Mouse (Mus musculus): ENCODE measurements at regions not wholly inside any gene's neighbourhood (a gene's known extent, or its start where the extent isn't known, plus 50 kb on each side); places are given as distances from the start of the nearest gene placed in this dataset.

GRCm38 (mm10) chr13:107903150-107903959 is 140.9 kb upstream of the Smim15 start:
- no peak overlapping the region for H3K27ac ChIP-seq

DNA sequence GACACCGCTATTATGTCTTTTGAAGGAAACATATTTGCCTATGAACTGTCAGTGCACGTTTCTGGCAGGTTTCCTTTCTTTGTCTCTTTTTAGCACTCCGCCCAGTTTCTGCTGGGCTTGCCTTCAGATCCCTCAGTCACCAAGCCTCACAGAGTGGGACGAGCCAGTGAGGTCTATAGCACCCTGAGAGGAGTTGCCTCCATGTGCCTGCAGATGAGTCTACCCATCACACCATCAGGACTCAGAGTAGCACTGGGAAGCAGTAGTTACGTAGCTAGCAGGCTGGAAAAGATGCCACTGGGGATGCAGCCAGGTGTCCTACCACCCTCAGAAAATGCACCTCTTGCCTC is 141.5 kb upstream of the Smim15 start:
- Histone ChIP-seq H3K27me3 (peaks cover 66% of the 10 kb centered on the region), H3K9me3 (replicated peaks) (no peaks in the 10 kb centered on the region), H3K27ac (no peak overlapping the region), H3K4me1 (replicated peaks) (peaks cover 13% of the 10 kb centered on the region), H3K36me3 (no peaks in the 10 kb centered on the region), H3K4me2 (no peak overlapping the region), H3K9ac (no peak overlapping the region), H3K4me3 (no peak overlapping the region)
- WGBS = 62% methylated on average over 5 of the region's 5 CpGs
- no peak for ATAC-seq (replicated peaks; ENCODE audit: insufficient number of reproducible peaks, insufficient read depth, low FRiP score, low read depth)

More at GRCm38 (mm10) chr13:107903150-107903959, 140.9 kb upstream of the Smim15 start:
- 21% methylated on average over 9 of the region's 9 CpGs for WGBS
- no peak overlapping the region for H3K9ac ChIP-seq
- H3K9me3 ChIP-seq (replicated peaks) = no peaks in the 10 kb centered on the region
- H3K4me1 ChIP-seq (replicated peaks) = peaks cover 13% of the 10 kb centered on the region
- H3K36me3 ChIP-seq = no peaks in the 10 kb centered on the region
- H3K4me2 ChIP-seq = no peak overlapping the region; the same call in 1 of the 2 replicates
- peak; percentile 68 for ATAC-seq (replicated peaks; ENCODE audit: insufficient number of reproducible peaks, insufficient read depth, low FRiP score, low read depth)
- H3K27me3 ChIP-seq = peaks cover 65% of the 10 kb centered on the region
- no peak overlapping the region for H3K4me3 ChIP-seq

GRCm38 (mm10) chr13:107899600-107900229 is 144.5 kb upstream of the Smim15 start:
- no peaks in the 10 kb centered on the region for H3K36me3 ChIP-seq
- no peak overlapping the region for H3K9ac ChIP-seq
- no peak for ATAC-seq (replicated peaks; ENCODE audit: insufficient number of reproducible peaks, insufficient read depth, low FRiP score, low read depth)
- H3K4me1 ChIP-seq (replicated peaks) = peaks cover 13% of the 10 kb centered on the region
- H3K27me3 ChIP-seq = peaks cover 57% of the 10 kb centered on the region
- H3K4me3 ChIP-seq = no peak overlapping the region
- H3K9me3 ChIP-seq (replicated peaks) = no peaks in the 10 kb centered on the region
- no peak overlapping the region for H3K27ac ChIP-seq
- no peak overlapping the region for H3K4me2 ChIP-seq
- 50% methylated on average over 8 of the region's 8 CpGs for WGBS

DNA sequence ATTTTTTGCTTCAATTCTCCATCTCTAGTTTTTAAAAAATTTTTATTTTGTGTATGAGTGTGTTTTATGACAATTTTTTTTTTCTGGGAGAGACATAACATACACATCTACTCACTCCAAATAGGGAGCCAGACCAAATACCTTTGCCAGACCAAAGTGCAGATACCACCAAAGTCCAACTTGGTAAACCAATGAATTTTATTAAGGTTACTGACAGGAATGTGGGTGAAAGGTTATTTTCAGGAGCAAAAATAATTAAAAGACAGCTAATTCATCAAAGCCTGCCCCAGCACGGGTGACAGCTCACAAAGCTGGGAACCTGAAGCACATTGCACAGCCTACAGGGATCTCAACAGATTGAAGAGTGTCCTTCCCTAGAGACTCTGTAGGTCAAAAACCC is 146.6 kb upstream of the Smim15 start:
- peaks cover 2% of the 10 kb centered on the region; the same call in 1 of the 2 replicates for H3K4me1 ChIP-seq (replicated peaks)
- no peaks in the 10 kb centered on the region for H3K9me3 ChIP-seq (replicated peaks)
- no peak overlapping the region for H3K27ac ChIP-seq
- no peak for ATAC-seq (replicated peaks; ENCODE audit: insufficient number of reproducible peaks, insufficient read depth, low FRiP score, low read depth)
- 67% methylated on average over 1 of the region's 1 CpGs for WGBS
- no peaks in the 10 kb centered on the region for H3K36me3 ChIP-seq
- H3K9ac ChIP-seq = no peak overlapping the region
- no peak overlapping the region for H3K4me3 ChIP-seq
- H3K27me3 ChIP-seq = peaks cover 67% of the 10 kb centered on the region
- H3K4me2 ChIP-seq = no peak overlapping the region

GRCm38 (mm10) chr13:107897184-107897583 is 147.1 kb upstream of the Smim15 start:
- WGBS = 53% methylated on average over 3 of the region's 3 CpGs
- Histone ChIP-seq H3K27me3 (peaks cover 64% of the 10 kb centered on the region), H3K4me2 (no peak overlapping the region), H3K4me1 (replicated peaks) (peaks cover 4% of the 10 kb centered on the region), H3K27ac (no peak overlapping the region), H3K9ac (no peak overlapping the region), H3K36me3 (no peaks in the 10 kb centered on the region), H3K9me3 (replicated peaks) (no peaks in the 10 kb centered on the region), H3K4me3 (no peak overlapping the region)
- ATAC-seq (replicated peaks; ENCODE audit: insufficient number of reproducible peaks, insufficient read depth, low FRiP score, low read depth) = no peak

DNA sequence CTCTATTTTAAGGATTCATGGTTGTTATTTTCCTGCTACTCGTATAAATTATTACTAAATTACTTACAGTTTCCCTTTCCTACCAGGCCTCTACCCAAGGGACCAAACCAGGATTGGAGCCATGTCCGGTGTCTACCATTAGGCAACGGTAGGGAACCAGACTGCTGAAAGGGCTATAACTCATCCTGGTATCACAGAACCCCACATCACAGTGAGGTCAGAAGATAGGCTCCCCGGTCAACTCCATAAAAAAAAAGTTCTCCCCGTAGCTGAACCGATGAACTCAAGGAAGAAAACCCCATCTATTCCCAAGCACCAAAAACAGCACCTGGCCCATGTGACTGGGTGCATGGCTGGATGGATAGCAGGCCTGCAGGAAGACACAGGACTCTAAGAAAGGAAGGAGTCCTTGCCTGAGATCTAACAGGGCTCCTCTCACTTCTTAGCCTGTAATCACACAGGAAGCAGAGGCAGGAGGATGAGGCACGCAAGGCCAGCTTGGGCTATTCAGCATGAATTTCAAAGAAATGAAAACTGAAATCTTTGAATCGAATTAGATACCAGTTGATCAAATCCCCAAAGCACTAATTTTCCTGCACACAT is 150.6 kb upstream of the Smim15 start:
- no peak overlapping the region for H3K4me2 ChIP-seq
- 84% methylated on average over 8 of the region's 8 CpGs for WGBS
- peaks cover 9% of the 10 kb centered on the region for H3K4me1 ChIP-seq (replicated peaks)
- no peak overlapping the region for H3K4me3 ChIP-seq
- no peaks in the 10 kb centered on the region for H3K36me3 ChIP-seq
- no peak overlapping the region for H3K27ac ChIP-seq
- ATAC-seq (replicated peaks; ENCODE audit: insufficient number of reproducible peaks, insufficient read depth, low FRiP score, low read depth) = no peak
- peaks cover 36% of the 10 kb centered on the region for H3K27me3 ChIP-seq
- H3K9ac ChIP-seq = no peak overlapping the region
- H3K9me3 ChIP-seq (replicated peaks) = no peaks in the 10 kb centered on the region

- H3K36me3 ChIP-seq = no peaks in the 10 kb centered on the region
- 85% methylated on average over 4 of the region's 4 CpGs for WGBS
Observed at GRCm38 (mm10) chr13:107893081-107893480, 151.2 kb upstream of the Smim15 start.

GRCm38 (mm10) chr13:107891946-107892345 is 152.3 kb upstream of the Smim15 start:
- Histone ChIP-seq H3K4me3 (peak overlapping the region; percentile 79), H3K27me3 (peaks cover 28% of the 10 kb centered on the region), H3K4me1 (replicated peaks) (peaks cover 13% of the 10 kb centered on the region), H3K9ac (peak overlapping the region; percentile 80), H3K4me2 (peak overlapping the region; percentile 92), H3K36me3 (no peaks in the 10 kb centered on the region), H3K9me3 (replicated peaks) (no peaks in the 10 kb centered on the region), H3K27ac (peak overlapping the region; percentile 98)
- WGBS = 14% methylated on average over 11 of the region's 11 CpGs
- no peak for ATAC-seq (replicated peaks; ENCODE audit: insufficient number of reproducible peaks, insufficient read depth, low FRiP score, low read depth)

More at GRCm38 (mm10) chr13:107893081-107893480, 151.2 kb upstream of the Smim15 start:
- no peak for ATAC-seq (replicated peaks; ENCODE audit: insufficient number of reproducible peaks, insufficient read depth, low FRiP score, low read depth)
- H3K27me3 ChIP-seq = peaks cover 33% of the 10 kb centered on the region
- H3K4me1 ChIP-seq (replicated peaks) = peaks cover 9% of the 10 kb centered on the region
- H3K4me3 ChIP-seq = no peak overlapping the region
- no peak overlapping the region for H3K27ac ChIP-seq
- H3K9me3 ChIP-seq (replicated peaks) = no peaks in the 10 kb centered on the region
- H3K4me2 ChIP-seq = no peak overlapping the region
- no peak overlapping the region for H3K9ac ChIP-seq

DNA sequence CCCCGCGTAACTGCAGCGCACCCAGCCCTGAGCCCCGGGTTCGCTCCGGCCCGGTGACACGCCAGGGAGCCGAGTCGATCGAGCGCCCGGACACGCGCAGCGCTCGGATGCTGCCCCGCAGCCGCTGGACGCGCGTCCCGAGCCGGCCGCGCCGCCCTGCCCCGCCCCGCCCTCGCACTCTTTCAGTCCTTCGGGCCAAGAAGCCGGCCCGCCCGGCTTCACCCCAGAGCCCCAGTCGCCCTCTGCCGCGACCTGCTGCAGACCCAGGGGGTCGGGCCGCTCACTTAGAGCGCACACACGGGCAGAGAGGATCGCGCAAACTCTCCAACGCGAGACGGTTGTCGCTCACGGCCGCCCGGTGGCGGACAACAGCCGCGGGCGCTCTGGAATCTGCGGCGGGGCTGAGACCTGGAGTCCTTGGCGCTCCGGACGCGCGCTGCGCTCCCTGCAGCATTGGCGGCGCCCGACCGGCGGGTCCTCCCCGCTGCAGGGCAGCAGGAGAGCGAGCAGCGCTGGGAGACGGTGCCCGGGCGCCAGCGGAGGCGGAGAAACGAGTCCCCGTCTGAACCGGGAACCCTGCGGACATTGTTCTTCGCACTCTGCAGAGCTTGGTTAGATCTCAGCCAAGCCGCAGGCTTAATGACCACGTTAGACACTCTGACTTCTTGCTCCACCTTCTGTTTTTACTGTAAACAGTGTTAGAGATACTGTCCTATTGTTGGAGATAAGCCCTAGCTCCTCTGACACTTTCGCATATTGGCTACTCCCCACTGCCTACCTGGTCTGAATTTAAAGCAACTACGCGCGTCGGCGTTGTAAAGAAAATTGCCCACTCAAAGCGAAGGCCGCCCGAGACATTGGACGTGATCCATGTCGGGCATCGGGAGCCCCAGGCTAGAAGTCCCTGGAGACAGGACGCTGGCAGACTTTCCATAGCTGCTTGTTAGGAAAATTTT is 153.1 kb upstream of the Smim15 start:
- Histone ChIP-seq H3K9me3 (replicated peaks) (no peaks in the 10 kb centered on the region), H3K36me3 (no peaks in the 10 kb centered on the region), H3K27ac (peak overlapping the region; percentile 98), H3K4me1 (replicated peaks) (peaks cover 13% of the 10 kb centered on the region), H3K27me3 (peaks cover 23% of the 10 kb centered on the region), H3K4me3 (peak overlapping the region; percentile 79), H3K4me2 (peak overlapping the region; percentile 92), H3K9ac (peak overlapping the region; percentile 80)
- under 1% methylated on average over 95 of the region's 95 CpGs for WGBS
- ATAC-seq (replicated peaks; ENCODE audit: insufficient number of reproducible peaks, insufficient read depth, low FRiP score, low read depth) = peak; percentile 29

- Histone ChIP-seq H3K4me1 (replicated peaks) (peaks cover 13% of the 10 kb centered on the region), H3K4me2 (peak overlapping the region; percentile 92), H3K27ac (peak overlapping the region; percentile 98), H3K4me3 (peak overlapping the region; percentile 79), H3K27me3 (peaks cover 19% of the 10 kb centered on the region), H3K36me3 (no peaks in the 10 kb centered on the region), H3K9me3 (replicated peaks) (no peaks in the 10 kb centered on the region), H3K9ac (peak overlapping the region; percentile 90)
- peak; percentile 93 for ATAC-seq (replicated peaks; ENCODE audit: insufficient number of reproducible peaks, insufficient read depth, low FRiP score, low read depth)
- under 1% methylated on average over 85 of the region's 90 CpGs for WGBS
Observed at GRCm38 (mm10) chr13:107889985-107890865, 154.0 kb upstream of the Smim15 start.
